Mouse (Mus musculus) E14TG2a.4 (cell line): ENCODE measurements around the gene Ltn1.

Experiments used
- CTCF ChIP-seq: conservative IDR thresholded peaks from 2 replicates; pipeline ENCODE4 v1.5.1; 2014; ENCODE audit warnings: low read length
- NANOG ChIP-seq: IDR thresholded peaks from 2 replicates; pipeline ENCODE4 v1.6.1; 2014; ENCODE audit warnings: borderline replicate concordance, low read length, mixed read lengths
- POU5F1 ChIP-seq: IDR thresholded peaks from 2 replicates; pipeline ENCODE4 v1.6.1; 2014; ENCODE audit warnings: low read length, borderline replicate concordance

GRCm38 (mm10) chr16:87353605-87354004 is 78.8 kb downstream of the Ltn1 start:
- no peak for TF ChIP-seq CTCF
- TF ChIP-seq NANOG, result no peak
- TF ChIP-seq POU5F1, result no peak
